Mouse (Mus musculus) midbrain, embryonic 14.5 days (tissue): Measurements from ENCODE around the gene Exosc3. TPM values are rescaled to one million over a fixed set of nuclear protein-coding genes. Genes with fewer than 3 reads are reported as not detected.

Source experiments
- ATAC-seq: fragments of 200-750 bp; cut with Nextera tagmentation; 2 replicates; pipeline ENCODE4 v1.8.0; 2017; ENCODE audit warnings: moderate number of reproducible peaks, moderate library complexity; ENCODE audit not compliant: low FRiP score, low TSS enrichment
- DNase-seq: peaks from one replicate; pipeline ENCODE4 v3.0.0-alpha.2; 2015
- H3K27ac ChIP-seq: fragments of 300-500 bp; sonication (generic); replicated peaks from 2 replicates; pipeline ENCODE4 v1.5.1; 2014; ENCODE audit warnings: mild to moderate bottlenecking, low read depth, low read length, moderate library complexity
- H3K27me3 ChIP-seq: fragments of 300-500 bp; sonication (generic); 2 replicates; pipeline ENCODE4 v1.6.1; 2014; ENCODE audit warnings: low read length, control low read depth, mixed read lengths; ENCODE audit not compliant: control insufficient read depth, insufficient read depth
- H3K36me3 ChIP-seq: fragments of 300-500 bp; sonication (generic); 2 replicates; pipeline ENCODE4 v1.6.1; 2014; ENCODE audit warnings: low read length, control low read depth; ENCODE audit not compliant: control insufficient read depth, insufficient read depth
- H3K4me1 ChIP-seq: fragments of 300-500 bp; sonication (generic); 2 replicates; pipeline ENCODE4 v1.6.1; 2014; ENCODE audit warnings: mild to moderate bottlenecking, antibody characterized with exemption, low read length, control low read depth; ENCODE audit not compliant: control insufficient read depth, insufficient read depth
- H3K4me2 ChIP-seq: fragments of 300-500 bp; sonication (generic); 2 replicates; pipeline ENCODE4 v1.6.1; 2014; ENCODE audit warnings: mild to moderate bottlenecking, low read length, moderate library complexity
- H3K4me3 ChIP-seq: fragments of 300-500 bp; sonication (generic); replicated peaks from 2 replicates; pipeline ENCODE4 v1.5.1; 2014; ENCODE audit warnings: low read depth, low read length
- H3K9ac ChIP-seq: fragments of 300-500 bp; sonication (generic); replicated peaks from 2 replicates; pipeline ENCODE4 v1.6.1; 2014; ENCODE audit warnings: mild to moderate bottlenecking, low read length, moderate library complexity
- H3K9me3 ChIP-seq: fragments of 300-500 bp; sonication (generic); 2 replicates; pipeline ENCODE4 v1.6.1; 2016; ENCODE audit warnings: low read length, control low read depth, mixed read lengths; ENCODE audit not compliant: control insufficient read depth
- WGBS: fragments of 180-500 bp; shearing (Covaris S2); extraction: QIAGEN DNeasy Blood & Tissue Kit; methylation state at CpG from one replicate; pipeline ENCODE4 v1.1.7; 2014; 5-methylcytosine and 5-hydroxymethylcytosine counted together
- polyA plus RNA-seq: library from polyadenylated mRNA; unstranded; fragments of >200 nt; fragmentation: Nextera tagmentation; extraction: Ambion mirVana; gene quantifications from 2 replicates; pipeline ENCODE4 v1.2.1, GENCODE M21; 2014

Gene Exosc3
- polyA plus RNA-seq, 1 experiment from 2014 or later: 42.0 TPM

GRCm38 (mm10) chr4:45356653-45357052 is 14.1 kb upstream of the Exosc3 start:
- H3K9ac ChIP-seq: no peak overlapping the region
- peaks cover 34% of the 10 kb centered on the region for H3K36me3 ChIP-seq
- WGBS: 94% methylated on average over 3 of the region's 3 CpGs
- no peaks in the 10 kb centered on the region for H3K9me3 ChIP-seq
- DNase-seq: no peak
- H3K27ac ChIP-seq: no peak overlapping the region
- no peaks in the 10 kb centered on the region for H3K4me1 ChIP-seq
- no peak for ATAC-seq
- H3K4me3 ChIP-seq: no peak overlapping the region
- no peaks in the 10 kb centered on the region for H3K27me3 ChIP-seq
- H3K4me2 ChIP-seq: no peak overlapping the region

- Histone ChIP-seq H3K4me2 (peak within 1 kb of the TSS; percentile 95), H3K27ac (peak within 1 kb of the TSS; percentile 94), H3K9me3 (no peaks in the 10 kb centered on the region), H3K9ac (peak within 1 kb of the TSS; percentile 88), H3K36me3 (peaks cover 4% of the 10 kb centered on the region; the same call in 1 of the 2 replicates), H3K4me1 (peaks cover 18% of the 10 kb centered on the region), H3K4me3 (peak within 1 kb of the TSS; percentile 98), H3K27me3 (no peaks in the 10 kb centered on the region)
- ATAC-seq (peak; percentile 90), DNase-seq (peak; percentile 95)
- WGBS: 1% methylated on average over 42 of the region's 42 CpGs
Measured at GRCm38 (mm10) chr4:45341669-45342249, 773 bp downstream of the Exosc3 start, which contains the start of gene Dcaf10. TSS of gene Dcaf10 (plus strand) at chr4:45342101.

- Histone ChIP-seq H3K36me3 (0 out of 2 replicates have a peak, but pooled peaks cover 3% of the 10 kb centered on the region), H3K4me1 (peaks cover 18% of the 10 kb centered on the region), H3K9me3 (no peaks in the 10 kb centered on the region), H3K9ac (peak overlapping the region; percentile 88), H3K4me2 (peak overlapping the region; percentile 95), H3K27me3 (no peaks in the 10 kb centered on the region), H3K4me3 (peak overlapping the region; percentile 98), H3K27ac (peak overlapping the region; percentile 94)
- 41% methylated on average over 9 of the region's 9 CpGs for WGBS
- no peak for DNase-seq
- ATAC-seq: no peak
Measured at GRCm38 (mm10) chr4:45341226-45341625, 1.3 kb downstream of the Exosc3 start.

GRCm38 (mm10) chr4:45332466-45332865 is 10.1 kb downstream of the Exosc3 start:
- no peaks in the 10 kb centered on the region for H3K36me3 ChIP-seq
- no peaks in the 10 kb centered on the region for H3K27me3 ChIP-seq
- H3K4me2 ChIP-seq: no peak overlapping the region
- no peaks in the 10 kb centered on the region for H3K4me1 ChIP-seq
- DNase-seq: no peak
- no peak for ATAC-seq
- no peaks in the 10 kb centered on the region for H3K9me3 ChIP-seq
- no peak overlapping the region for H3K9ac ChIP-seq
- H3K4me3 ChIP-seq: no peak overlapping the region
- no peak overlapping the region for H3K27ac ChIP-seq
- WGBS: 57% methylated on average over 3 of the region's 3 CpGs

- Histone ChIP-seq H3K4me2 (no peak overlapping the region), H3K9me3 (no peaks in the 10 kb centered on the region), H3K27ac (no peak overlapping the region), H3K36me3 (no peaks in the 10 kb centered on the region), H3K27me3 (no peaks in the 10 kb centered on the region), H3K4me3 (no peak overlapping the region), H3K4me1 (no peaks in the 10 kb centered on the region), H3K9ac (no peak overlapping the region)
- ATAC-seq (no peak), DNase-seq (no peak)
- WGBS: 87% methylated on average over 7 of the region's 7 CpGs
Measured at GRCm38 (mm10) chr4:45331139-45331538, 11.4 kb downstream of the Exosc3 start.

- DNase-seq (peak; percentile 90), ATAC-seq (peak; percentile 83)
- peaks cover 19% of the 10 kb centered on the region for H3K27me3 ChIP-seq
- peaks cover 31% of the 10 kb centered on the region for H3K36me3 ChIP-seq
- H3K4me2 ChIP-seq: peak overlapping the region; percentile 84
- peak overlapping the region; percentile 88 for H3K27ac ChIP-seq
- peak overlapping the region; percentile 97 for H3K4me3 ChIP-seq
- no peaks in the 10 kb centered on the region for H3K9me3 ChIP-seq
- H3K9ac ChIP-seq: peak overlapping the region; percentile 93
- H3K4me1 ChIP-seq: peaks cover 13% of the 10 kb centered on the region
- WGBS: under 1% methylated on average over 56 of the region's 56 CpGs
Measured at GRCm38 (mm10) chr4:45320159-45320816, 22.2 kb downstream of the Exosc3 start.

GRCm38 (mm10) chr4:45311056-45311455 is 31.5 kb downstream of the Exosc3 start:
- no peak for DNase-seq
- H3K27me3 ChIP-seq: no peaks in the 10 kb centered on the region
- WGBS: 98% methylated on average over 2 of the region's 2 CpGs
- no peak overlapping the region for H3K9ac ChIP-seq
- ATAC-seq: no peak
- no peak overlapping the region for H3K27ac ChIP-seq
- H3K4me1 ChIP-seq: no peaks in the 10 kb centered on the region
- H3K4me3 ChIP-seq: no peak overlapping the region
- no peak overlapping the region for H3K4me2 ChIP-seq
- peaks cover 67% of the 10 kb centered on the region for H3K36me3 ChIP-seq
- no peaks in the 10 kb centered on the region for H3K9me3 ChIP-seq

- Histone ChIP-seq H3K27me3 (no peaks in the 10 kb centered on the region), H3K27ac (no peak overlapping the region), H3K4me1 (no peaks in the 10 kb centered on the region), H3K4me3 (no peak overlapping the region), H3K4me2 (no peak overlapping the region), H3K36me3 (peaks cover 67% of the 10 kb centered on the region), H3K9ac (no peak overlapping the region), H3K9me3 (no peaks in the 10 kb centered on the region)
- WGBS: 91% methylated on average over 6 of the region's 6 CpGs
- no peak for DNase-seq
- no peak for ATAC-seq
Measured at GRCm38 (mm10) chr4:45308606-45309005, 33.9 kb downstream of the Exosc3 start.

- H3K4me1 ChIP-seq: no peaks in the 10 kb centered on the region
- ATAC-seq (no peak), DNase-seq (peak; percentile 56)
- no peak overlapping the region for H3K4me2 ChIP-seq
- peaks cover 71% of the 10 kb centered on the region for H3K36me3 ChIP-seq
- no peak overlapping the region for H3K9ac ChIP-seq
- H3K27ac ChIP-seq: no peak overlapping the region
- no peak overlapping the region for H3K4me3 ChIP-seq
- no peaks in the 10 kb centered on the region for H3K9me3 ChIP-seq
- no peaks in the 10 kb centered on the region for H3K27me3 ChIP-seq
- 35% methylated on average over 11 of the region's 11 CpGs for WGBS
Measured at GRCm38 (mm10) chr4:45308046-45308445, 34.5 kb downstream of the Exosc3 start.
